Mouse (Mus musculus) spleen, adult 2 months (tissue): ENCODE measurements around the gene Polr2h. TPM values are rescaled to one million over a fixed set of nuclear protein-coding genes. Genes with fewer than 3 reads are reported as not detected.

Experiments used
- DNase-seq, 2 experiments: peaks; one replicate each; pipeline versions ENCODE4 v3.0.0 to v3.0.0-alpha.2; 2012 to 2021; ENCODE audit warnings: low spot score in 2 of 2, low read depth in 1 of 2
- H3K27ac ChIP-seq: fragments of 200-500 bp; 2 replicates; pipeline ENCODE4 v1.5.1; 2012; ENCODE audit warnings: low read length, inconsistent platforms; ENCODE audit not compliant: insufficient read depth
- H3K27me3 ChIP-seq: fragments of 200-500 bp; 2 replicates; pipeline ENCODE4 v1.6.1; 2012; ENCODE audit warnings: mild to moderate bottlenecking, moderate library complexity, low read length, inconsistent platforms; ENCODE audit not compliant: control insufficient read depth, insufficient read depth
- H3K36me3 ChIP-seq: fragments of 200-500 bp; 2 replicates; pipeline ENCODE4 v1.6.1; 2012; ENCODE audit warnings: mild to moderate bottlenecking, low read length, inconsistent platforms; ENCODE audit not compliant: control insufficient read depth, insufficient read depth
- H3K4me1 ChIP-seq: fragments of 200-500 bp; 2 replicates; pipeline ENCODE4 v1.6.1; 2011; ENCODE audit warnings: inconsistent platforms; ENCODE audit not compliant: control insufficient read depth, insufficient read depth, insufficient read length
- H3K4me3 ChIP-seq: fragments of 200-500 bp; 2 replicates; pipeline ENCODE4 v1.5.1; 2011; ENCODE audit warnings: mild to moderate bottlenecking, inconsistent platforms; ENCODE audit not compliant: insufficient read depth, insufficient read length; ENCODE audit errors: extremely low read depth
- CTCF ChIP-seq: fragments of 200-500 bp; IDR thresholded peaks from 2 replicates; pipeline ENCODE4 v1.5.1; 2011; ENCODE audit warnings: mild to moderate bottlenecking, inconsistent platforms; ENCODE audit not compliant: insufficient read depth, insufficient read length, insufficient replicate concordance; ENCODE audit errors: extremely low read depth
- POLR2A ChIP-seq: fragments of 200-500 bp; IDR thresholded peaks from 2 replicates; pipeline ENCODE4 v1.6.1; 2011; ENCODE audit warnings: low read depth, low read length, inconsistent platforms
- WGBS: fragments of 180-500 bp; shearing (Covaris S2); methylation state at CpG from one replicate; pipeline ENCODE4 v1.1.7; 2018; 5-methylcytosine and 5-hydroxymethylcytosine counted together
- polyA plus RNA-seq: library from polyadenylated mRNA; depleted of rRNA; stranded (reverse); fragments of >200 nt; gene quantifications from 2 replicates; pipeline ENCODE4 v1.2.3, GENCODE M21; 2012

Polr2h gene
- polyA plus RNA-seq, 1 experiment, result 10.0 TPM

- Histone ChIP-seq H3K4me3 (no peak overlapping the region), H3K36me3 (no peaks in the 10 kb centered on the region), H3K27ac (no peak overlapping the region), H3K27me3 (no peaks in the 10 kb centered on the region), H3K4me1 (no peaks in the 10 kb centered on the region)
- WGBS, result 94% methylated on average over 21 of the region's 21 CpGs
- TF ChIP-seq CTCF (no peak), POLR2A (no peak)
- no peak for DNase-seq
Measured at GRCm38 (mm10) chr16:20708220-20708938, 9.1 kb upstream of the Polr2h start.

GRCm38 (mm10) chr16:20708939-20709734 is 8.3 kb upstream of the Polr2h start:
- peak; percentile 73; the same call in 1 of the 2 replicates for TF ChIP-seq CTCF
- TF ChIP-seq POLR2A, result no peak
- no peak overlapping the region for H3K4me3 ChIP-seq
- no peaks in the 10 kb centered on the region for H3K27me3 ChIP-seq
- peak in 1 of 2 experiments; percentile 38 for DNase-seq
- WGBS, result 83% methylated on average over 19 of the region's 19 CpGs
- no peaks in the 10 kb centered on the region for H3K4me1 ChIP-seq
- no peaks in the 10 kb centered on the region for H3K36me3 ChIP-seq
- H3K27ac ChIP-seq, result no peak overlapping the region

- Histone ChIP-seq H3K27me3 (no peaks in the 10 kb centered on the region), H3K4me1 (no peaks in the 10 kb centered on the region), H3K4me3 (no peak overlapping the region), H3K36me3 (no peaks in the 10 kb centered on the region), H3K27ac (no peak overlapping the region)
- WGBS, result 98% methylated on average over 11 of the region's 11 CpGs
- TF ChIP-seq CTCF, result no peak
- no peak for TF ChIP-seq POLR2A
- no peak for DNase-seq
Measured at GRCm38 (mm10) chr16:20710370-20710769, 7.1 kb upstream of the Polr2h start.

- no peak overlapping the region for H3K4me3 ChIP-seq
- no peaks in the 10 kb centered on the region for H3K27me3 ChIP-seq
- H3K27ac ChIP-seq, result no peak overlapping the region
- no peak for DNase-seq
- TF ChIP-seq POLR2A (no peak), CTCF (no peak)
- 71% methylated on average over 4 of the region's 4 CpGs for WGBS
- no peaks in the 10 kb centered on the region for H3K36me3 ChIP-seq
- H3K4me1 ChIP-seq, result no peaks in the 10 kb centered on the region
Measured at GRCm38 (mm10) chr16:20710810-20711209, 6.7 kb upstream of the Polr2h start.

GRCm38 (mm10) chr16:20712190-20712589 is 5.3 kb upstream of the Polr2h start:
- TF ChIP-seq POLR2A (no peak), CTCF (no peak)
- no peak overlapping the region for H3K4me3 ChIP-seq
- H3K27me3 ChIP-seq, result no peaks in the 10 kb centered on the region
- no peaks in the 10 kb centered on the region for H3K36me3 ChIP-seq
- no peak for DNase-seq
- H3K4me1 ChIP-seq, result no peaks in the 10 kb centered on the region
- WGBS, result 91% methylated on average over 9 of the region's 9 CpGs
- H3K27ac ChIP-seq, result no peak overlapping the region

- H3K36me3 ChIP-seq, result no peaks in the 10 kb centered on the region
- H3K27me3 ChIP-seq, result no peaks in the 10 kb centered on the region
- WGBS, result 87% methylated on average over 7 of the region's 7 CpGs
- no peaks in the 10 kb centered on the region for H3K4me1 ChIP-seq
- no peak overlapping the region for H3K4me3 ChIP-seq
- no peak for TF ChIP-seq CTCF
- no peak for TF ChIP-seq POLR2A
- DNase-seq, result no peak
- no peak overlapping the region for H3K27ac ChIP-seq
Measured at GRCm38 (mm10) chr16:20712889-20713288, 4.6 kb upstream of the Polr2h start.
